Mouse (Mus musculus): ENCODE measurements around the gene Fgfr2.
"Not testable (repeated sequence)": the region's sequence is repeated elsewhere in the genome, so short reads cannot be mapped to it uniquely, and the experiment has no call there.

DNA sequence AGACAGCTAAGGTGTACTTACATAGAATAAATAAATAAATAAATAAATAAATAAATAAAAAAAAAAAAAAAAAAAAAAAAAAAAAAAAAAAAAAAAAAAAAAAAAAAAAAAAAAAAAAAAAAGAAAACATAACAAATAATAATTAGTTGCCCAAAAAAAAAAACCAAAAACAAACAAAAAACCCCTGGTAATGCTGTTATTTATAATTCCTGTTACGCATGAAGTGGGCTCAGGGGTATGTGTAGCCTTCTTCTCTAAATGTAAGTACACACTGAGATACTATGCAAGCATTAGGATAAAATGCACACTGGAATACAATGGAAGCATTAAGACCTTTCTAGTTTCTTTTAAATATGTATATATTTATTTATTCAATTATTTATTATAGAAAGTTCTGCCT, 2733.1 kb downstream of the Fgfr2 start:
- peak; percentile 91 for TF ChIP-seq ZNF384 (IDR thresholded peaks at IDR 0.05; ENCODE audit: low read depth, low read length)
- not testable (repeated sequence) for TF ChIP-seq MAFK (IDR thresholded peaks at IDR 0.05; ENCODE audit: insufficient read depth, low read depth, low read length); CHD2 (IDR thresholded peaks at IDR 0.05; ENCODE audit: low read depth, low read length); ZC3H11A (IDR thresholded peaks at IDR 0.05; ENCODE audit: borderline replicate concordance, low read depth, low read length)
